Mouse (Mus musculus) thymus, postnatal 36 days (tissue): ENCODE data around the gene Rtn4.

Experiments used
- DNase-seq, 2 experiments: peaks; one replicate each; pipeline ENCODE4 v3.0.0; 2022; ENCODE audit warnings: mixed read lengths in 2 of 2

The Rtn4 gene

GRCm38 (mm10) chr11:29766313-29766982, 73.7 kb downstream of the Rtn4 start:
- no peak for DNase-seq

GRCm38 (mm10) chr11:29768523-29768922, 75.8 kb downstream of the Rtn4 start:
- DNase-seq: no peak

- DNase-seq: no peak
Observed at GRCm38 (mm10) chr11:29770666-29771400, 78.1 kb downstream of the Rtn4 start.

DNA sequence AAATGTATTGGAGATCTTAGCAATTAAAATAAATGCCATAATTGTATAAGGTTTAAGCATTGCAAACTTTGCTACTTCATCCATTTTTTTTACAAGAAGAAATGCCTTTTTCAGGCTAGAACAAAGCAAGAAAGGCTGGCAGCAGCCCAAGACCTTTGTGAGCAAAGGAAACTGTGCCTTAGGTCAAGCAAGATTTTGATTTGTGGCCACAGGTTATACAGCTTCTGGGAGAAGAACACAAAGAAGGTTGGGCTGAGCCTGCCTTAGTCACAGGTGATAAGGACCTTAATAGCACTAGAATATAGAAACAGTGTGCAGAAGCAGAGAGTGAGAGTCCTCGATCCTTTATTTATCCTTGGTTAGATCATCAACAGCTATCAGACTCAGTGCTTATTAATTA, 79.5 kb downstream of the Rtn4 start:
- no peak for DNase-seq

GRCm38 (mm10) chr11:29774296-29774695, 81.5 kb downstream of the Rtn4 start:
- no peak for DNase-seq

DNA sequence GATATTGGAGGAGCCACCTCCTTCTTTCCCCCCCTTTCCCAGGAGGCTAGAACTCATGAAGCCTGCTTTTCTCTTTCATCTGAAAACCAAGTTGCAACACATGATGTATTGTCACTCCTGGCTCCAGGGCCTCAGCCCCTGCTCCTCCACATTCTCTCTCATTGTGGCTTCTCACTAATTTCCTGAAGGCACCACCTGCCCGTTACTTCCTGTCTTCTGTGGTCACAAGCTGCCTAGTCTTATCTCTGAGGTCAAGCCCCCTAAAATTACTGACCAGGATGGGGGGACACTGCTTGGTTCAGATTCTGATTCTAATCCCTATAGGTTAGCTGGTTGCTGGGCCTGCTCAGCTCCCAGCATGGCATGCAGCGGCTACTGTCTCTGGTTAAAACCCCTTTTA, 82.0 kb downstream of the Rtn4 start:
- DNase-seq: no peak

- DNase-seq: no peak
Observed at GRCm38 (mm10) chr11:29777964-29778363, 85.2 kb downstream of the Rtn4 start.

DNA sequence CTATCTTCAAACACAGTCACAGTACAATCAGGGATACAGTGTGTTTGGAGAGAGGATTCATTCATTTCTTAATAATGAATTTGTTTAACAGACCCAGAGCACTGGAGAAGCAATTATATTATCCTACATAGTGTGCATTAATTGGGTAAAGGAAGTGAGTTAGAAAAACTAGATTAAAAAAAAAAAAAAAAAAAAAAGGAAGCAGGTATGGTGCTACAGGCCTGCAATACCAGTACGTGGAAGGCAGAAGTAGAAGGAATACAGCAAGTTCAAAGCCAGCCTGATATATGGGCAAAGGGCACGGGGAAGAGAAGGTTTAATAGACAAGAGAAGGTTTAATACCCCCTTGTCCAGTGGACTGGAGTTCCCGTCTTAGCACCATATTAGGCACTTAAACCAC, 86.2 kb downstream of the Rtn4 start:
- no peak for DNase-seq

GRCm38 (mm10) chr11:29779409-29780026, 86.8 kb downstream of the Rtn4 start:
- no peak for DNase-seq

GRCm38 (mm10) chr11:29786583-29787219, 94.0 kb downstream of the Rtn4 start:
- no peak for DNase-seq

GRCm38 (mm10) chr11:29787473-29787872, 94.7 kb downstream of the Rtn4 start:
- no peak for DNase-seq

DNA sequence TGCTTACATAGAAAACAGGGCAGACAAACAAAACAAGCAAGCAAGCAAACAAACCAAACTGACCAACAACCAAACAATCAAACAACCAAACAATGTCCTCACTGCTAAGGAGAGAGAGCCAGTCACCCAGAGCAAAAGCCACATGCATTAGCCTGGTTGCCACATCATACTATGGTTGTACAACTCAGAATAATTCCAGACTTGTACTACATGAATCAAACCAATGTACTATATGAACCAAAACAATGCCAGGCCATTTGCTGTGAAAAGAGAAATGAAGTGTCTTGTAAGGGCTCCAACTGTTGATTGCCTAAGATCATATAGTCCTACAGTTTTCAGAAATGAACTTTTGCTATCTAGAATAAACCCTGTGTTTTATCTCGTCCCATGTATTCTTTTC, 95.8 kb downstream of the Rtn4 start:
- no peak for DNase-seq

DNA sequence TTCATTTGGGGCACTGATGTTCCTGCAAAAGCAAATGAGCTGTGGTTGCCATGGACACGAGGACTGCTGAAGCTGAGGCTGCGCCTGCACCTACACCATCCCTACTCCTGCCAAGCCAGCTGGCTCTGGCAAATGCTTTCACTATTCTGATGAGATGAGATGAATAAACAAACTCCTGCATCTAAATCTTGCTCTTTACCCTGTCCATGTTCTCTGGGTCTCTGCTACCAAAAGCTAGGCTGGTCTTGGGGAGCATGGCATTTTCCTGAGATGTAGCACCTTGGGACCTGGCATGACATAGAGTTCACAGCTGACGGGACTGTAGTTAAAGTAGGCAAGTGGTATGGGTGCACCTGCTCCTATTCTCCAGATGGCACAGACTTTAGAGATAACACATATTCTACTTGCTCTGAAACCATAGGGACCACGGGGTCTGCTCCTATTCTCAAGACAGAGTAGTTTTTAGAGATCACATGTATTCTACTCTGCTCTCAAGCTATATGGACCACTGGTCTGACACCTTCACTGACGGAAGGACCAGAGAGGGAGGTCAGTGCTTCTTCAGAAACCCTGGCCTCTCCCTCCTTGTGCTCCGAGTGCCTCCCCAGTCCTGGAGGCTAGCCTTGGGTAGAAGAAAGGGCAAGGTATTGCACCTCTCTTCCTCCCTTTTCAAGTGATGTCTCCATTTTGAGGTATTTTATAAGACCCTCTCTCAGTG, 96.3 kb downstream of the Rtn4 start:
- DNase-seq: no peak

- no peak for DNase-seq
Observed at GRCm38 (mm10) chr11:29790796-29791195, 98.0 kb downstream of the Rtn4 start.
